In genomic region chr11:70645461-70646258, GRCm38 (mm10) we compare ENCODE assay signal across 8 mouse cellular contexts. TPM values are rescaled to one million over a fixed set of nuclear protein-coding genes. Genes with fewer than 3 reads are reported as not detected.
DNase-seq lines count a peak whose midpoint lies in the region; ATAC-seq lines count a peak whose summit lies in the region.

No protein-coding gene starts in this region.

- no peaks in the 10 kb centered on the region for H3K27me3 ChIP-seq in kidney, embryonic 15.5 days
- H3K27me3 ChIP-seq in embryonic facial prominence, embryonic 10.5 days (replicated peaks; ENCODE audit: low read depth, poor library complexity, severe bottlenecking), result no peaks in the 10 kb centered on the region
- H3K27me3 ChIP-seq in hindbrain, embryonic 13.5 days, result no peaks in the 10 kb centered on the region
- no peaks in the 10 kb centered on the region for H3K27me3 ChIP-seq in midbrain, embryonic 14.5 days (ENCODE audit: control insufficient read depth, insufficient read depth, low read length)

- H3K9ac ChIP-seq in kidney, embryonic 15.5 days, result peak overlapping the region; percentile 76
- peak overlapping the region; percentile 95 for H3K9ac ChIP-seq in hindbrain, embryonic 13.5 days
- H3K9ac ChIP-seq in midbrain, embryonic 14.5 days (replicated peaks; ENCODE audit: low read length), result peak overlapping the region; percentile 91

- H3K4me1 ChIP-seq in kidney, embryonic 15.5 days, result peaks cover 42% of the 10 kb centered on the region
- peaks cover 46% of the 10 kb centered on the region for H3K4me1 ChIP-seq in embryonic facial prominence, embryonic 10.5 days
- H3K4me1 ChIP-seq in hindbrain, embryonic 13.5 days (replicated peaks), result peaks cover 49% of the 10 kb centered on the region
- H3K4me1 ChIP-seq in midbrain, embryonic 14.5 days (ENCODE audit: control insufficient read depth, insufficient read depth, low read length), result peaks cover 27% of the 10 kb centered on the region

- no peaks in the 10 kb centered on the region for H3K9me3 ChIP-seq in kidney, embryonic 15.5 days (replicated peaks)
- no peaks in the 10 kb centered on the region for H3K9me3 ChIP-seq in embryonic facial prominence, embryonic 10.5 days
- no peaks in the 10 kb centered on the region for H3K9me3 ChIP-seq in hindbrain, embryonic 13.5 days
- H3K9me3 ChIP-seq in midbrain, embryonic 14.5 days (ENCODE audit: control insufficient read depth, low read length), result no peaks in the 10 kb centered on the region

- peak overlapping the region; percentile 82 for H3K4me2 ChIP-seq in kidney, embryonic 15.5 days
- peak overlapping the region; percentile 90 for H3K4me2 ChIP-seq in hindbrain, embryonic 13.5 days
- H3K4me2 ChIP-seq in midbrain, embryonic 14.5 days (ENCODE audit: low read length), result peak overlapping the region; percentile 92

- H3K36me3 ChIP-seq in kidney, embryonic 15.5 days, result peaks cover 59% of the 10 kb centered on the region
- H3K36me3 ChIP-seq in embryonic facial prominence, embryonic 10.5 days (replicated peaks), result peaks cover 59% of the 10 kb centered on the region
- H3K36me3 ChIP-seq in hindbrain, embryonic 13.5 days, result peaks cover 51% of the 10 kb centered on the region
- H3K36me3 ChIP-seq in midbrain, embryonic 14.5 days (ENCODE audit: control insufficient read depth, insufficient read depth, low read length), result peaks cover 32% of the 10 kb centered on the region

- ATAC-seq in kidney, embryonic 15.5 days (replicated peaks; ENCODE audit: low FRiP score), result no peak
- ATAC-seq in hindbrain, embryonic 13.5 days (ENCODE audit: low FRiP score), result no peak
- no peak for ATAC-seq in midbrain, embryonic 14.5 days (ENCODE audit: low FRiP score, low TSS enrichment)

- peak overlapping the region; percentile 84 for H3K4me3 ChIP-seq in kidney, embryonic 15.5 days (replicated peaks)
- peak overlapping the region; percentile 84 for H3K4me3 ChIP-seq in embryonic facial prominence, embryonic 10.5 days
- peak overlapping the region; percentile 86 for H3K4me3 ChIP-seq in hindbrain, embryonic 13.5 days
- H3K4me3 ChIP-seq in midbrain, embryonic 14.5 days (replicated peaks; ENCODE audit: low read depth, low read length), result peak overlapping the region; percentile 70

- peak overlapping the region; percentile 93 for H3K27ac ChIP-seq in kidney, embryonic 15.5 days
- peak overlapping the region; percentile 93 for H3K27ac ChIP-seq in embryonic facial prominence, embryonic 10.5 days (replicated peaks)
- H3K27ac ChIP-seq in hindbrain, embryonic 13.5 days, result peak overlapping the region; percentile 96; the same call in 1 of the 2 replicates
- peak overlapping the region; percentile 95; the same call in 1 of the 2 replicates for H3K27ac ChIP-seq in midbrain, embryonic 14.5 days (replicated peaks; ENCODE audit: low read depth, low read length)

- DNase-seq in kidney, postnatal 14 days, result no peak
- no peak for DNase-seq in embryonic facial prominence, embryonic 10.5 days (ENCODE audit: low spot score)
- DNase-seq in midbrain, embryonic 14.5 days, result no peak
- no peak for DNase-seq in frontal cortex, postnatal 10 days (ENCODE audit: low spot score in 2 of 2)
- DNase-seq in urinary bladder, postnatal 10 days (ENCODE audit: low spot score), result no peak
- no peak for DNase-seq in gastrocnemius, postnatal 25 days

- 86% methylated on average over 12 of the region's 12 CpGs for WGBS in kidney, embryonic 15.5 days
- WGBS in embryonic facial prominence, embryonic 10.5 days, result 89% methylated on average over 12 of the region's 12 CpGs
- WGBS in hindbrain, embryonic 13.5 days, result 90% methylated on average over 12 of the region's 12 CpGs
- 89% methylated on average over 12 of the region's 12 CpGs for WGBS in midbrain, embryonic 14.5 days

RNA-seq across cellular contexts. Expression of gene Rnf167, which starts 1.4 kb away (rescaled TPM):
- 115 and 122 TPM in 2 replicates for polyA plus RNA-seq in kidney, embryonic 15.5 days (2015; fragmentation: Nextera tagmentation; extraction: Ambion mirVana)
- polyA plus RNA-seq in embryonic facial prominence, embryonic 10.5 days (2016; fragmentation: Nextera tagmentation; extraction: Ambion mirVana), result 89.7 and 91.9 TPM in 2 replicates
- 109 TPM in 2 replicates for polyA plus RNA-seq in hindbrain, embryonic 13.5 days (2015; fragmentation: Nextera tagmentation; extraction: Ambion mirVana)
- polyA plus RNA-seq in midbrain, embryonic 14.5 days (2014; fragmentation: Nextera tagmentation; extraction: Ambion mirVana), result 95.9 and 104 TPM in 2 replicates
- total RNA-seq in gastrocnemius, postnatal 25 days (2021), result 10 to 100 TPM; 29.5 to 32.6 TPM

RNA-seq across cellular contexts. Expression of gene Slc25a11, which starts 1.6 kb away (rescaled TPM):
- 178 and 186 TPM in 2 replicates for polyA plus RNA-seq in kidney, embryonic 15.5 days (2015; fragmentation: Nextera tagmentation; extraction: Ambion mirVana)
- 135 and 137 TPM in 2 replicates for polyA plus RNA-seq in embryonic facial prominence, embryonic 10.5 days (2016; fragmentation: Nextera tagmentation; extraction: Ambion mirVana)
- 159 and 173 TPM in 2 replicates for polyA plus RNA-seq in hindbrain, embryonic 13.5 days (2015; fragmentation: Nextera tagmentation; extraction: Ambion mirVana)
- polyA plus RNA-seq in midbrain, embryonic 14.5 days (2014; fragmentation: Nextera tagmentation; extraction: Ambion mirVana), result 158 and 171 TPM in 2 replicates
- 100 to 1,000 TPM; 307 to 310 TPM for total RNA-seq in gastrocnemius, postnatal 25 days (2021)

RNA-seq across cellular contexts. Expression of gene Gp1ba, which starts 6.7 kb away (rescaled TPM):
- polyA plus RNA-seq in kidney, embryonic 15.5 days (2015; fragmentation: Nextera tagmentation; extraction: Ambion mirVana), result 0.19 and 0.30 TPM in 2 replicates
- 0.26 and 0.76 TPM in 2 replicates for polyA plus RNA-seq in embryonic facial prominence, embryonic 10.5 days (2016; fragmentation: Nextera tagmentation; extraction: Ambion mirVana)
- 0.16 and 0.21 TPM in 2 replicates for polyA plus RNA-seq in hindbrain, embryonic 13.5 days (2015; fragmentation: Nextera tagmentation; extraction: Ambion mirVana)
- polyA plus RNA-seq in midbrain, embryonic 14.5 days (2014; fragmentation: Nextera tagmentation; extraction: Ambion mirVana), result 0.37 and 0.38 TPM in 2 replicates
- not detected for total RNA-seq in gastrocnemius, postnatal 25 days (2021)

RNA-seq across cellular contexts. Expression of gene Pfn1, which starts 8.8 kb away (rescaled TPM):
- 1,914 and 2,031 TPM in 2 replicates for polyA plus RNA-seq in kidney, embryonic 15.5 days (2015; fragmentation: Nextera tagmentation; extraction: Ambion mirVana)
- polyA plus RNA-seq in embryonic facial prominence, embryonic 10.5 days (2016; fragmentation: Nextera tagmentation; extraction: Ambion mirVana), result 2,153 and 2,165 TPM in 2 replicates
- polyA plus RNA-seq in hindbrain, embryonic 13.5 days (2015; fragmentation: Nextera tagmentation; extraction: Ambion mirVana), result 851 and 865 TPM in 2 replicates
- 661 and 672 TPM in 2 replicates for polyA plus RNA-seq in midbrain, embryonic 14.5 days (2014; fragmentation: Nextera tagmentation; extraction: Ambion mirVana)
- 100 to 1,000 TPM; 284 to 293 TPM for total RNA-seq in gastrocnemius, postnatal 25 days (2021)

RNA-seq across cellular contexts. Expression of gene Eno3, which starts 11.3 kb away (rescaled TPM):
- 30.3 and 38.5 TPM in 2 replicates for polyA plus RNA-seq in kidney, embryonic 15.5 days (2015; fragmentation: Nextera tagmentation; extraction: Ambion mirVana)
- polyA plus RNA-seq in embryonic facial prominence, embryonic 10.5 days (2016; fragmentation: Nextera tagmentation; extraction: Ambion mirVana), result 72.9 and 88.4 TPM in 2 replicates
- polyA plus RNA-seq in hindbrain, embryonic 13.5 days (2015; fragmentation: Nextera tagmentation; extraction: Ambion mirVana), result 7.1 and 9.2 TPM in 2 replicates
- polyA plus RNA-seq in midbrain, embryonic 14.5 days (2014; fragmentation: Nextera tagmentation; extraction: Ambion mirVana), result 8.5 and 8.7 TPM in 2 replicates
- 1,000 to 10,000 TPM; 7,828 to 7,878 TPM for total RNA-seq in gastrocnemius, postnatal 25 days (2021)
